Mouse (Mus musculus) bone marrow macrophage, adult 2 months (primary cell): Measurements from ENCODE around the gene Stoml3. TPM values are rescaled to one million over a fixed set of nuclear protein-coding genes. Genes with fewer than 3 reads are reported as not detected.

ENCODE experiments used
- H3K27ac ChIP-seq: 2 replicates; pipeline ENCODE4 v1.5.1; 2012; ENCODE audit warnings: low read depth, low read length; ENCODE audit not compliant: insufficient read depth
- H3K4me1 ChIP-seq: 2 replicates; pipeline ENCODE4 v1.6.1; 2012; ENCODE audit warnings: low read length; ENCODE audit not compliant: control insufficient read depth, insufficient read depth
- H3K4me3 ChIP-seq: 2 replicates; pipeline ENCODE4 v1.5.1; 2012; ENCODE audit warnings: mild to moderate bottlenecking, low read length, moderate library complexity; ENCODE audit not compliant: insufficient read depth
- CTCF ChIP-seq: IDR thresholded peaks from 2 replicates; pipeline ENCODE4 v1.5.1; 2012; ENCODE audit warnings: low read depth, mild to moderate bottlenecking, low read length, moderate library complexity
- POLR2A ChIP-seq: IDR thresholded peaks from 2 replicates; pipeline ENCODE4 v1.6.1; 2012; ENCODE audit warnings: mild to moderate bottlenecking, low read depth, low read length, borderline replicate concordance
- polyA plus RNA-seq: library from polyadenylated mRNA; stranded (reverse); fragments of >200 nt; gene quantifications from 2 replicates; pipeline ENCODE4 v1.2.4, GENCODE M21; 2012; ENCODE audit not compliant: missing spikeins, insufficient read depth, insufficient read length

Gene Stoml3
- polyA plus RNA-seq, 1 experiment = not detected

GRCm38 (mm10) chr3:53514221-53515065, 26.0 kb downstream of the Stoml3 start:
- no peak overlapping the region for H3K27ac ChIP-seq
- no peak overlapping the region for H3K4me3 ChIP-seq
- H3K4me1 ChIP-seq = no peaks in the 10 kb centered on the region
- TF ChIP-seq CTCF (no peak), POLR2A (no peak)

DNA sequence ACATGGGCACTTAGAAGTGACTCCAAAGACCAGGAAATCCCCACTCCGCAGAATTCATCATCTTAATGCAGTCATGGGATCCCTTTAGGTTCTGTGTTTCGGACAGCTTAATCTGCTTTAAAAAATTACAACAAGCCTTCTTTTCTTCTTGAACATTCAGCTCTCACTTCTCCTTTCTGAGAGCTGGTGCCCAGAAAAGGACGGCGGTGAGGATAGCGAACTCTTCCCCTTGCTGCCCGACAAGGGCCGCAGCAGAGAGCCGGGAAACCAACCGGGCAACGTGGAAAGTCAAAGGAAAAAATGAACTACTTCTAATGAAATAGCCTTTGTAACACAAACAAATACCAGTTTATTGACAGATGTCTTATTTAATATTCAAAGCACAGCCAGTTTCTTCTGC, 34.3 kb downstream of the Stoml3 start:
- Histone ChIP-seq H3K27ac (no peak overlapping the region), H3K4me3 (no peak overlapping the region), H3K4me1 (no peaks in the 10 kb centered on the region)
- TF ChIP-seq CTCF = no peak
- TF ChIP-seq POLR2A = no peak

- Histone ChIP-seq H3K4me1 (no peaks in the 10 kb centered on the region), H3K4me3 (no peak overlapping the region), H3K27ac (no peak overlapping the region)
- TF ChIP-seq POLR2A = no peak
- no peak for TF ChIP-seq CTCF
Measured at GRCm38 (mm10) chr3:53525737-53526136, 37.3 kb downstream of the Stoml3 start.

- Histone ChIP-seq H3K4me1 (no peaks in the 10 kb centered on the region), H3K27ac (no peak overlapping the region), H3K4me3 (no peak overlapping the region)
- no peak for TF ChIP-seq CTCF
- TF ChIP-seq POLR2A = no peak
Measured at GRCm38 (mm10) chr3:53530305-53530704, 41.9 kb downstream of the Stoml3 start.

- H3K27ac ChIP-seq = no peak overlapping the region
- no peaks in the 10 kb centered on the region for H3K4me1 ChIP-seq
- no peak overlapping the region for H3K4me3 ChIP-seq
- no peak for TF ChIP-seq CTCF
- TF ChIP-seq POLR2A = no peak
Measured at GRCm38 (mm10) chr3:53532091-53532490, 43.6 kb downstream of the Stoml3 start.

GRCm38 (mm10) chr3:53552691-53553090, 64.2 kb downstream of the Stoml3 start:
- Histone ChIP-seq H3K27ac (no peak overlapping the region), H3K4me1 (no peaks in the 10 kb centered on the region), H3K4me3 (no peak overlapping the region)
- TF ChIP-seq POLR2A = no peak
- no peak for TF ChIP-seq CTCF

DNA sequence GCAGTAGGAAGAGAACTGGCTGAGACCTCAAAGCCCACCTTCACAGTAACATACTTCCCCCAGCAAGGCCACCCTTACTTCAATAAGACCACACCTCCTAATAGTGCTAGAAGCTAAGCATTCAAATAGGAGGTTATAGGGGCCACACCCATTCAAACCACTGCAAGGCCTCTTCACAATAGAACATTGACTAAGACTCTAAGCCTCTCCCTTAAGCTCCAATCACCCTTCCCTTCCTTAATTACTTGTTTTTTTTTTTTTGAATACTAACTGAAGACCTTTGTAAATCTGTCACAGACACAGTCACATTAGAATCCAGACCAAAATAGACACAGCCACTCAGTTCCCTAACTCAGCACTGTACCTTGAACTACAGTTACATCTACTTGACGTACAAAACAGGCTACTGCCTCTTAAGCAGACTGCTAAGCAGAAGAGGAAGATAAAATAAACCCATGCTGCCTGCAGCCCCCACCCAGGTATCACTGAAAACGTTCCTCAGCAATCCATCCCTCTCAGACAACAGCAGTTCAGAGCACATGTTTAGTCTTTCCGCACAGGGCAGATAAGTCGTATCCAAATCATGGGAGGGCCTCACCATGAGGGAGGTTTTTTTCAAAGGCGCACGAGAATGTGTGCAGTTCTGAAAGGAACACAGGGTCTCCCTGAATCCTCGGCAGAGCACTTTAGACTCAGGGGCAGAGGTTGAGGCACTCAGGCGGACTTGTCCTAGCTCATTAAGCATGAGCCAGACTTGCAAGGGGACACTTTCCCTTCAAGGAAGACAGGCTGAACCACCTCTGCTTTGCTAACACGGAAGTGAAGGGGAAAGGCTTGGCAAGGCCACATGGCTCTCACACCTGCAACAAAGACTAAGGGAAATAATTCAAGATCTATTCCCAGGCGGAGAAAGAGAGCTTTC, 66.8 kb downstream of the Stoml3 start:
- TF ChIP-seq POLR2A = no peak
- TF ChIP-seq CTCF = no peak
- H3K27ac ChIP-seq = no peak overlapping the region
- H3K4me1 ChIP-seq = no peaks in the 10 kb centered on the region
- no peak overlapping the region for H3K4me3 ChIP-seq

- H3K4me3 ChIP-seq = no peak overlapping the region
- TF ChIP-seq POLR2A = no peak
- TF ChIP-seq CTCF = no peak
- no peaks in the 10 kb centered on the region for H3K4me1 ChIP-seq
- no peak overlapping the region for H3K27ac ChIP-seq
Measured at GRCm38 (mm10) chr3:53557388-53558214, 69.1 kb downstream of the Stoml3 start.

Other genes starting within 250 kb of the Stoml3 start
- 40.6 and 41.8 TPM in 2 replicates for gene Nhlrc3, start 25.3 kb upstream of the Stoml3 start, polyA plus RNA-seq
- 20.9 and 21.5 TPM in 2 replicates for gene Proser1, start 25.0 kb upstream of the Stoml3 start, polyA plus RNA-seq
- not detected in 2 replicates for gene Frem2, start 168.7 kb downstream of the Stoml3 start, polyA plus RNA-seq